Mouse (Mus musculus) cortical plate, adult 2 months (tissue): ENCODE measurements around the gene Itgav.

ENCODE experiments used
- CTCF ChIP-seq: fragments of 200-500 bp; IDR thresholded peaks from 2 replicates; pipeline ENCODE4 v1.5.1; 2011; ENCODE audit warnings: mild to moderate bottlenecking, control low read depth, low read length; ENCODE audit not compliant: insufficient read depth; ENCODE audit errors: extremely low read depth
- POLR2A ChIP-seq: fragments of 200-500 bp; IDR thresholded peaks from 2 replicates; pipeline ENCODE4 v1.6.1; 2011; ENCODE audit warnings: mild to moderate bottlenecking, low read length, control low read depth; ENCODE audit not compliant: insufficient read depth; ENCODE audit errors: extremely low read depth

GRCm38 (mm10) chr2:83705580-83706158 is 18.5 kb upstream of the Itgav start:
- no peak for TF ChIP-seq POLR2A
- no peak for TF ChIP-seq CTCF
